Mouse (Mus musculus) cerebellum, adult 9-10 months (tissue): ENCODE results near the gene Dcun1d4.
A peak's percentile ranks its signal among the peaks of the same experiment; 100 is the strongest.

Experiments
- DNase-seq: peaks from one replicate; pipeline ENCODE4 v3.0.0; 2022

The Dcun1d4 gene

GRCm38 (mm10) chr5:73599991-73600390, 119.2 kb downstream of the Dcun1d4 start:
- DNase-seq: no peak

- DNase-seq: peak; percentile 14
These were observed 120.6 kb downstream of the Dcun1d4 start for GRCm38 (mm10) chr5:73601361-73601763.

- no peak for DNase-seq
These were observed 122.1 kb downstream of the Dcun1d4 start for GRCm38 (mm10) chr5:73602865-73603264.

GRCm38 (mm10) chr5:73604542-73604941, 123.7 kb downstream of the Dcun1d4 start:
- no peak for DNase-seq

- no peak for DNase-seq
These were observed 124.2 kb downstream of the Dcun1d4 start for GRCm38 (mm10) chr5:73604964-73605363.
